Mouse (Mus musculus) bone marrow macrophage, adult 2 months (primary cell): ENCODE measurements at regions not wholly inside any gene's neighbourhood (a gene's known extent, or its start where the extent isn't known, plus 50 kb on each side); places are given as distances from the start of the nearest gene placed in this dataset.

ENCODE experiments used
- CTCF ChIP-seq: IDR thresholded peaks from 2 replicates; pipeline ENCODE4 v1.5.1; 2012; ENCODE audit warnings: low read depth, mild to moderate bottlenecking, low read length, moderate library complexity
- POLR2A ChIP-seq: IDR thresholded peaks from 2 replicates; pipeline ENCODE4 v1.6.1; 2012; ENCODE audit warnings: mild to moderate bottlenecking, low read depth, low read length, borderline replicate concordance

- no peak for TF ChIP-seq CTCF
- TF ChIP-seq POLR2A = no peak
Measured at GRCm38 (mm10) chr1:128680012-128680411, 87.9 kb upstream of the Cxcr4 start.
